Mouse (Mus musculus): ENCODE measurements around the gene Chrm2. TPM values are rescaled to one million over a fixed set of nuclear protein-coding genes. Genes with fewer than 3 reads are reported as not detected.

The Chrm2 gene
- total RNA-seq (2012; rRNA removed): not detected in 2 replicates
- not detected for polyA plus RNA-seq (2012; ENCODE audit: insufficient read depth in 1 of 2, insufficient read length in 2 of 2, low read depth in 1 of 2, low replicate concordance in 2 of 2, missing spikeins in 1 of 2)

GRCm38 (mm10) chr6:36387612-36388400 is at the start of gene Chrm2:
TSS of gene Chrm2 (plus strand) at chr6:36388084.
- no peak within 1 kb of the TSS for H3K9ac ChIP-seq (ENCODE audit: control insufficient read depth, low read depth, low read length, poor library complexity, severe bottlenecking)
- no peak within 1 kb of the TSS for H3K27ac ChIP-seq (ENCODE audit: control insufficient read depth, low read depth, low read length)
- no peak for TF ChIP-seq USF2 (IDR thresholded peaks at IDR 0.05; ENCODE audit: borderline replicate concordance in 1 of 2, insufficient read depth in 1 of 2, low read depth in 1 of 2, low read length in 2 of 2)
- no peak for TF ChIP-seq NRF1 (IDR thresholded peaks at IDR 0.05; ENCODE audit: insufficient read depth, low read depth, low read length, poor library complexity, severe bottlenecking)
- TF ChIP-seq TBP (IDR thresholded peaks at IDR 0.05; ENCODE audit: low read depth, low read length): no peak
- no peak for TF ChIP-seq E2F4 (IDR thresholded peaks at IDR 0.05; ENCODE audit: borderline replicate concordance, low read depth, low read length)
- TF ChIP-seq MEF2A (IDR thresholded peaks at IDR 0.05; ENCODE audit: extremely low read depth, insufficient replicate concordance, low read depth, low read length, poor library complexity, severe bottlenecking): no peak
- TF ChIP-seq TAL1 (IDR thresholded peaks at IDR 0.05; ENCODE audit: low read length): no peak
- TF ChIP-seq POLR2AphosphoS2 (IDR thresholded peaks at IDR 0.05; ENCODE audit: low read length): no peak
- TF ChIP-seq ELF1 (IDR thresholded peaks at IDR 0.05; ENCODE audit: low read depth, low read length): no peak
- TF ChIP-seq MAX (IDR thresholded peaks at IDR 0.05; ENCODE audit: low read length): no peak
- TF ChIP-seq MAFK (IDR thresholded peaks at IDR 0.05; ENCODE audit: borderline replicate concordance, low read depth, low read length): no peak
- TF ChIP-seq POLR2AphosphoS5 (IDR thresholded peaks at IDR 0.05; ENCODE audit: borderline replicate concordance, low read depth, low read length): no peak
- no peak for TF ChIP-seq HCFC1 (IDR thresholded peaks at IDR 0.05; ENCODE audit: low read depth, low read length)
- no peak for TF ChIP-seq JUND (IDR thresholded peaks at IDR 0.05; ENCODE audit: low read depth, low read length)
- TF ChIP-seq CHD2 (IDR thresholded peaks at IDR 0.05; ENCODE audit: low read length): no peak
- no peaks in the 10 kb centered on the region for H3K4me1 ChIP-seq (ENCODE audit: control insufficient read depth in 1 of 2, insufficient read depth in 2 of 2, low read length in 2 of 2)
- no peak within 1 kb of the TSS for H3K4me3 ChIP-seq (ENCODE audit: control insufficient read depth in 1 of 2, insufficient read depth in 1 of 2, low read depth in 2 of 2, low read length in 2 of 2)
- H3K27me3 ChIP-seq (ENCODE audit: control insufficient read depth in 1 of 2, insufficient read depth in 2 of 2, low read length in 2 of 2): no peaks in the 10 kb centered on the region
- no peak for DNase-seq (ENCODE audit: low read depth, low spot score)
- H3K36me3 ChIP-seq (ENCODE audit: control insufficient read depth in 1 of 2, insufficient read depth in 2 of 2, low read length in 2 of 2): no peaks in the 10 kb centered on the region
- no peaks in the 10 kb centered on the region for H3K79me2 ChIP-seq (ENCODE audit: control insufficient read depth, insufficient read depth, low read length, poor library complexity)
- H3K9me3 ChIP-seq (replicated peaks; ENCODE audit: insufficient read depth, low read length): no peaks in the 10 kb centered on the region

- Histone ChIP-seq H3K27me3 (ENCODE audit: control insufficient read depth in 1 of 2, insufficient read depth in 2 of 2, low read length in 2 of 2) (no peaks in the 10 kb centered on the region), H3K9ac (ENCODE audit: control insufficient read depth, low read depth, low read length, poor library complexity, severe bottlenecking) (no peak overlapping the region), H3K4me1 (ENCODE audit: control insufficient read depth in 1 of 2, insufficient read depth in 2 of 2, low read length in 2 of 2) (no peaks in the 10 kb centered on the region), H3K79me2 (ENCODE audit: control insufficient read depth, insufficient read depth, low read length, poor library complexity) (no peaks in the 10 kb centered on the region), H3K4me3 (ENCODE audit: control insufficient read depth in 1 of 2, insufficient read depth in 1 of 2, low read depth in 2 of 2, low read length in 2 of 2) (no peak overlapping the region), H3K9me3 (replicated peaks; ENCODE audit: insufficient read depth, low read length) (no peaks in the 10 kb centered on the region), H3K27ac (ENCODE audit: control insufficient read depth, low read depth, low read length) (no peak overlapping the region), H3K36me3 (ENCODE audit: control insufficient read depth in 1 of 2, insufficient read depth in 2 of 2, low read length in 2 of 2) (no peaks in the 10 kb centered on the region)
- DNase-seq (ENCODE audit: low read depth, low spot score): no peak
- TF ChIP-seq RCOR1 (IDR thresholded peaks at IDR 0.05; ENCODE audit: low read depth, low read length) (no peak), MAFK (IDR thresholded peaks at IDR 0.05; ENCODE audit: borderline replicate concordance, low read depth, low read length) (no peak), POLR2A (IDR thresholded peaks at IDR 0.05; ENCODE audit: control insufficient read depth in 1 of 2, insufficient read depth in 1 of 2, low read depth in 1 of 2, low read length in 2 of 2, poor library complexity in 1 of 2) (no peak), MYC (IDR thresholded peaks at IDR 0.05; ENCODE audit: low read depth, low read length) (no peak), ZC3H11A (IDR thresholded peaks at IDR 0.05; ENCODE audit: low read depth, low read length) (no peak), BHLHE40 (IDR thresholded peaks at IDR 0.05; ENCODE audit: borderline replicate concordance, low read depth, low read length) (no peak), ZKSCAN1 (IDR thresholded peaks at IDR 0.05; ENCODE audit: low read depth, low read length) (no peak), E2F4 (IDR thresholded peaks at IDR 0.05; ENCODE audit: borderline replicate concordance, low read depth, low read length) (no peak), KAT2A (conservative IDR thresholded peaks at IDR 0.05; ENCODE audit: low read depth, low read length) (no peak), MXI1 (IDR thresholded peaks at IDR 0.05; ENCODE audit: low read depth, low read length) (no peak), NELFE (IDR thresholded peaks at IDR 0.05; ENCODE audit: low read depth, low read length) (no peak), MAX (IDR thresholded peaks at IDR 0.05; ENCODE audit: low read length) (no peak), SMC3 (IDR thresholded peaks at IDR 0.05; ENCODE audit: low read depth, low read length) (no peak), JUND (IDR thresholded peaks at IDR 0.05; ENCODE audit: low read depth, low read length) (no peak), POLR2AphosphoS2 (IDR thresholded peaks at IDR 0.05; ENCODE audit: low read length) (no peak), CTCF (IDR thresholded peaks at IDR 0.05 in 2 of 3, conservative IDR thresholded peaks at IDR 0.05 in 1 of 3; ENCODE audit: control insufficient read depth in 1 of 3, insufficient read depth in 1 of 3, low read depth in 2 of 3, low read length in 3 of 3, poor library complexity in 1 of 3, severe bottlenecking in 1 of 3) (no peak)
Measured at GRCm38 (mm10) chr6:36373983-36374382, 13.9 kb upstream of the Chrm2 start.

All from MEL (cell line).